Mouse (Mus musculus) liver, adult 2 months (tissue): ENCODE results near the gene Dicer1.

ENCODE experiments used
- CTCF ChIP-seq: fragments of 200-500 bp; IDR thresholded peaks from 2 replicates; pipeline ENCODE4 v1.5.1; 2011; ENCODE audit warnings: low read depth, low read length, control low read depth
- POLR2A ChIP-seq: fragments of 200-500 bp; IDR thresholded peaks from 2 replicates; pipeline ENCODE4 v1.6.1; 2011; ENCODE audit warnings: low read length, control low read depth; ENCODE audit not compliant: insufficient read depth; ENCODE audit errors: extremely low read depth

- no peak for TF ChIP-seq CTCF
- TF ChIP-seq POLR2A: no peak
These were observed 95.6 kb downstream of the Dicer1 start for GRCm38 (mm10) chr12:104656146-104656545.
